Mouse (Mus musculus): ENCODE measurements at regions not wholly inside any gene's neighbourhood (a gene's known extent, or its start where the extent isn't known, plus 50 kb on each side); places are given as distances from the start of the nearest gene placed in this dataset.

GRCm38 (mm10) chr13:38878718-38879669, 81.7 kb downstream of the Slc35b3 start:
- Histone ChIP-seq H3K27ac (no peak overlapping the region), H3K4me3 (no peak overlapping the region)
- DNase-seq, result no peak
- intact Hi-C loops (cut with DNase I), result no loop called here
- TF ChIP-seq CTCF (IDR thresholded peaks at IDR 0.05), result no peak

- Histone ChIP-seq H3K4me3 (no peak overlapping the region), H3K27ac (no peak overlapping the region)
- intact Hi-C loops (cut with DNase I), result no loop called here
- no peak for TF ChIP-seq CTCF (IDR thresholded peaks at IDR 0.05)
- DNase-seq, result no peak
Measured at GRCm38 (mm10) chr13:38875923-38876322, 84.8 kb downstream of the Slc35b3 start.

- H3K4me3 ChIP-seq, result no peak overlapping the region
- no peak for DNase-seq
- intact Hi-C loops (cut with DNase I), result no loop called here
- no peak overlapping the region for H3K27ac ChIP-seq
- TF ChIP-seq CTCF (IDR thresholded peaks at IDR 0.05), result no peak
Measured at GRCm38 (mm10) chr13:38864002-38864401, 96.7 kb downstream of the Slc35b3 start.

- TF ChIP-seq CTCF (IDR thresholded peaks at IDR 0.05), result peak; percentile 38
- no peak overlapping the region for H3K4me3 ChIP-seq
- intact Hi-C loops (cut with DNase I), result loop anchor here (2.0 kb wide), 1 partner anchor 155 kb away; no protein-coding TSS in a partner anchor
- no peak overlapping the region for H3K27ac ChIP-seq
- DNase-seq, result no peak
Measured at GRCm38 (mm10) chr13:38855742-38856141, 104.9 kb downstream of the Slc35b3 start.

- no peak for TF ChIP-seq CTCF (IDR thresholded peaks at IDR 0.05)
- H3K27ac ChIP-seq, result no peak overlapping the region
- H3K4me3 ChIP-seq, result no peak overlapping the region
- no peak for DNase-seq
- intact Hi-C loops (cut with DNase I), result loop anchor here (2.0 kb wide), 1 partner anchor 156 kb away; no protein-coding TSS in a partner anchor
Measured at GRCm38 (mm10) chr13:38854986-38855385, 105.7 kb downstream of the Slc35b3 start.

GRCm38 (mm10) chr13:38852868-38853267, 107.8 kb downstream of the Slc35b3 start:
- Histone ChIP-seq H3K27ac (no peak overlapping the region), H3K4me3 (no peak overlapping the region)
- intact Hi-C loops (cut with DNase I), result no loop called here
- TF ChIP-seq CTCF (IDR thresholded peaks at IDR 0.05), result no peak
- no peak for DNase-seq

GRCm38 (mm10) chr13:38851820-38852219, 108.9 kb downstream of the Slc35b3 start:
- H3K27ac ChIP-seq, result no peak overlapping the region
- no peak for TF ChIP-seq CTCF (IDR thresholded peaks at IDR 0.05)
- H3K4me3 ChIP-seq, result no peak overlapping the region
- DNase-seq, result no peak
- intact Hi-C loops (cut with DNase I), result no loop called here

- intact Hi-C loops (cut with DNase I), result no loop called here
Measured at GRCm38 (mm10) chr13:38838231-38838630, 122.4 kb downstream of the Slc35b3 start.

GRCm38 (mm10) chr13:38825649-38826048, 135.0 kb downstream of the Slc35b3 start:
- intact Hi-C loops (cut with DNase I), result no loop called here
- TF ChIP-seq CTCF (IDR thresholded peaks at IDR 0.05), result no peak
- Histone ChIP-seq H3K4me3 (no peak overlapping the region), H3K27ac (no peak overlapping the region)
- DNase-seq, result no peak

More at GRCm38 (mm10) chr13:38838231-38838630, 122.4 kb downstream of the Slc35b3 start:
- no peak for TF ChIP-seq CTCF (IDR thresholded peaks at IDR 0.05)
- Histone ChIP-seq H3K27ac (no peak overlapping the region), H3K4me3 (no peak overlapping the region)
- DNase-seq, result no peak

GRCm38 (mm10) chr13:38819526-38819925, 141.1 kb downstream of the Slc35b3 start:
- intact Hi-C loops (cut with DNase I), result no loop called here
- no peak for TF ChIP-seq CTCF (IDR thresholded peaks at IDR 0.05)
- no peak for DNase-seq
- Histone ChIP-seq H3K27ac (no peak overlapping the region), H3K4me3 (no peak overlapping the region)

- intact Hi-C loops (cut with DNase I), result no loop called here
Measured at GRCm38 (mm10) chr13:38818781-38819180, 141.9 kb downstream of the Slc35b3 start.

GRCm38 (mm10) chr13:38816296-38816695, 144.4 kb downstream of the Slc35b3 start:
- no peak for DNase-seq
- H3K4me3 ChIP-seq, result peak overlapping the region; percentile 8; the same call in 1 of the 2 replicates
- intact Hi-C loops (cut with DNase I), result no loop called here

More at GRCm38 (mm10) chr13:38818781-38819180, 141.9 kb downstream of the Slc35b3 start:
- Histone ChIP-seq H3K4me3 (no peak overlapping the region), H3K27ac (no peak overlapping the region)
- TF ChIP-seq CTCF (IDR thresholded peaks at IDR 0.05), result no peak
- no peak for DNase-seq

GRCm38 (mm10) chr13:38815002-38815707, 145.5 kb downstream of the Slc35b3 start:
- intact Hi-C loops (cut with DNase I), result no loop called here
- TF ChIP-seq CTCF (IDR thresholded peaks at IDR 0.05), result no peak
- Histone ChIP-seq H3K27ac (no peak overlapping the region), H3K4me3 (no peak overlapping the region)
- no peak for DNase-seq

More at GRCm38 (mm10) chr13:38816296-38816695, 144.4 kb downstream of the Slc35b3 start:
- TF ChIP-seq CTCF (IDR thresholded peaks at IDR 0.05), result no peak
- no peak overlapping the region for H3K27ac ChIP-seq

All from gastrocnemius, adult 2 months (tissue).